19 mouse cellular contexts compared by ENCODE assay signal in the genomic region with DNA sequence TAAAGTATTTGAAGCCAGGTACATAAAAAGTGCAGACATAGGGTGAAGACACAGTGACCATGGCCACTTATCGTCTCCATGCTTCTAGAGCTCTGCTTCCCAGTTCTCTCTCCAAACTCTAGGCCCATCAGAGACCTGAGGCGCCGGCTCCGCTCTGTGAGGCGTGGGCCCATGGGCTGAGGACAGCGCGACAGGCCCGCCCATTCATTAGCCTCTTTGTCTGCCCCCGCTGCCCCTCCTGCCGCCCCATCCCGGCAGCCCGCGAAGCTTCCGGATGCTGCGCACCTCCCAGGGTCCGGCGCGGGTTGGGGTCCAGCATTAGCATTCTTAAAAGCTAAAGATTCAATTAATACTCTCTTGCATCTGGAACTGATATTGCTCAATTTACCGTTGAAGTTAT. TPM values are rescaled to one million over a fixed set of nuclear protein-coding genes. Genes with fewer than 3 reads are reported as not detected.
A peak's percentile ranks its signal among the peaks of the same experiment; 100 is the strongest.
DNase-seq lines count a peak whose midpoint lies in the region; ATAC-seq and TF ChIP-seq lines count a peak whose summit lies in the region.
"Had no signal": no experiment of that assay in that cellular context is flagged by ENCODE, and none has a peak within 500 bp of the region (broad histone marks: within the 10 kb centered on the region; RNA-seq: fewer than 3 reads in every experiment).

No protein-coding gene starts in this region.

- peak overlapping the region; percentile 43 for H3K4me2 ChIP-seq in hindbrain, embryonic 12.5 days (replicated peaks)
- peak overlapping the region; percentile 35; the same call in 1 of the 2 replicates for H3K4me2 ChIP-seq in midbrain, embryonic 15.5 days
- H3K4me2 ChIP-seq: limb, embryonic 15.5 days; lung, embryonic 15.5 days had no signal

- WGBS in hindbrain, embryonic 12.5 days: 56% methylated on average over 19 of the region's 19 CpGs
- 42% methylated on average over 19 of the region's 19 CpGs for WGBS in midbrain, embryonic 15.5 days

- no peak for TF ChIP-seq CTCF in brain, embryonic 14.5 days (IDR thresholded peaks at IDR 0.05; ENCODE audit: borderline replicate concordance, extremely low read depth, insufficient read depth, insufficient read length)

- no peaks in the 10 kb centered on the region for H3K9me3 ChIP-seq in hindbrain, embryonic 12.5 days (replicated peaks)
- no peaks in the 10 kb centered on the region for H3K9me3 ChIP-seq in midbrain, embryonic 15.5 days
- H3K9me3 ChIP-seq: limb, embryonic 15.5 days; lung, embryonic 15.5 days had no signal

- peak; percentile 1 for DNase-seq in brain, embryonic 14.5 days (ENCODE audit: low read depth)
- DNase-seq in embryo, embryonic 11 days: peak; percentile 14
- no peak for DNase-seq in ovary, postnatal 36 days (ENCODE audit: low spot score)
- DNase-seq in gastrocnemius, postnatal 25 days: no peak
- DNase-seq in layer of hippocampus, adult 11-12 months (ENCODE audit: low spot score): no peak
- DNase-seq: cerebellum, adult 9-10 months had no signal

- no peak overlapping the region for H3K9ac ChIP-seq in hindbrain, embryonic 12.5 days
- no peak overlapping the region for H3K9ac ChIP-seq in midbrain, embryonic 15.5 days
- H3K9ac ChIP-seq: limb, embryonic 15.5 days; lung, embryonic 15.5 days had no signal

- no peak overlapping the region for H3K27ac ChIP-seq in hindbrain, embryonic 12.5 days
- no peak overlapping the region for H3K27ac ChIP-seq in midbrain, embryonic 15.5 days
- H3K27ac ChIP-seq: kidney, postnatal 0 days; limb, embryonic 15.5 days; lung, embryonic 15.5 days had no signal

- H3K36me3 ChIP-seq in hindbrain, embryonic 12.5 days: no peaks in the 10 kb centered on the region
- H3K36me3 ChIP-seq in midbrain, embryonic 15.5 days (replicated peaks): no peaks in the 10 kb centered on the region
- H3K36me3 ChIP-seq: limb, embryonic 15.5 days; lung, embryonic 15.5 days had no signal

- no peak for TF ChIP-seq POLR2A in brain, embryonic 14.5 days (IDR thresholded peaks at IDR 0.05; ENCODE audit: borderline replicate concordance, extremely low read depth, insufficient read depth, insufficient read length, poor library complexity, severe bottlenecking)

- no peaks in the 10 kb centered on the region for H3K4me1 ChIP-seq in hindbrain, embryonic 12.5 days
- no peaks in the 10 kb centered on the region for H3K4me1 ChIP-seq in midbrain, embryonic 15.5 days
- H3K4me1 ChIP-seq: limb, embryonic 15.5 days; lung, embryonic 15.5 days; megakaryocyte, embryonic 14.5 days had no signal

- ATAC-seq in hindbrain, embryonic 12.5 days (ENCODE audit: low FRiP score): no peak
- no peak for ATAC-seq in midbrain, embryonic 15.5 days (replicated peaks)
- ATAC-seq: Patski had no signal

- no peak overlapping the region for H3K4me3 ChIP-seq in hindbrain, embryonic 12.5 days
- no peak overlapping the region for H3K4me3 ChIP-seq in midbrain, embryonic 15.5 days
- H3K4me3 ChIP-seq: limb, embryonic 15.5 days; lung, embryonic 15.5 days; megakaryocyte, embryonic 14.5 days had no signal

- no peaks in the 10 kb centered on the region for H3K27me3 ChIP-seq in hindbrain, embryonic 12.5 days
- H3K27me3 ChIP-seq in midbrain, embryonic 15.5 days (replicated peaks): no peaks in the 10 kb centered on the region
- H3K27me3 ChIP-seq: CH12.LX; limb, embryonic 15.5 days; lung, embryonic 15.5 days; megakaryocyte, embryonic 14.5 days; Patski had no signal

RNA-seq across cellular contexts. Expression of a gene that starts 11.0 kb away (rescaled TPM):
- polyA plus RNA-seq in brain, embryonic 14.5 days (2012; rRNA removed): not detected in 2 replicates
- polyA plus RNA-seq in hindbrain, embryonic 12.5 days (2016; fragmentation: Nextera tagmentation; extraction: Ambion mirVana): not detected in 2 replicates
- not detected in 2 replicates for polyA plus RNA-seq in midbrain, embryonic 15.5 days (2015; fragmentation: Nextera tagmentation; extraction: Ambion mirVana)
- not detected for total RNA-seq in gastrocnemius, postnatal 25 days (2021)
- total RNA-seq: adrenal gland, adult 18-20 months; CH12.LX; gastrocnemius, adult 18-20 months; hematopoietic stem cell, adult 5-6 weeks; layer of hippocampus, postnatal 14 days had no signal
- polyA plus RNA-seq: limb, embryonic 15.5 days; lung, embryonic 15.5 days; Patski; stomach, embryonic 14.5 days had no signal

RNA-seq across cellular contexts. Expression of a gene that starts 15.2 kb away (rescaled TPM):
- 0.72 and 1.1 TPM in 2 replicates for polyA plus RNA-seq in brain, embryonic 14.5 days (2012; rRNA removed)
- polyA plus RNA-seq in hindbrain, embryonic 12.5 days (2016; fragmentation: Nextera tagmentation; extraction: Ambion mirVana): 2.7 and 3.3 TPM in 2 replicates
- polyA plus RNA-seq in midbrain, embryonic 15.5 days (2015; fragmentation: Nextera tagmentation; extraction: Ambion mirVana): 1.1 TPM in 1 of 2 replicates, not detected in the other
- not detected for total RNA-seq in gastrocnemius, postnatal 25 days (2021)
- total RNA-seq: adrenal gland, adult 18-20 months; CH12.LX; gastrocnemius, adult 18-20 months; layer of hippocampus, postnatal 14 days had no signal
- polyA plus RNA-seq: Patski had no signal

RNA-seq across cellular contexts. Expression of a gene that starts 22.0 kb away (rescaled TPM):
- not detected in 2 replicates for polyA plus RNA-seq in brain, embryonic 14.5 days (2012; rRNA removed)
- polyA plus RNA-seq in hindbrain, embryonic 12.5 days (2016; fragmentation: Nextera tagmentation; extraction: Ambion mirVana): not detected in 2 replicates
- not detected in 2 replicates for polyA plus RNA-seq in midbrain, embryonic 15.5 days (2015; fragmentation: Nextera tagmentation; extraction: Ambion mirVana)
- not detected for total RNA-seq in gastrocnemius, postnatal 25 days (2021)
- total RNA-seq: gastrocnemius, adult 18-20 months; hematopoietic stem cell, adult 5-6 weeks; layer of hippocampus, postnatal 14 days had no signal
- polyA plus RNA-seq: Patski; stomach, embryonic 14.5 days had no signal

RNA-seq across cellular contexts. Expression of a gene that starts 42.6 kb away (rescaled TPM):
- 0.92 and 1.1 TPM in 2 replicates for polyA plus RNA-seq in brain, embryonic 14.5 days (2012; rRNA removed)
- polyA plus RNA-seq in hindbrain, embryonic 12.5 days (2016; fragmentation: Nextera tagmentation; extraction: Ambion mirVana): 0.66 TPM in 1 of 2 replicates, not detected in the other
- polyA plus RNA-seq in midbrain, embryonic 15.5 days (2015; fragmentation: Nextera tagmentation; extraction: Ambion mirVana): not detected in 2 replicates
- not detected for total RNA-seq in gastrocnemius, postnatal 25 days (2021)
- total RNA-seq: adrenal gland, adult 18-20 months; CH12.LX; gastrocnemius, adult 18-20 months; hematopoietic stem cell, adult 5-6 weeks; layer of hippocampus, postnatal 14 days had no signal
- polyA plus RNA-seq: Patski had no signal

Comparison
In these comparisons a context has a peak if more than half of its experiments do, and no peak if none do; other contexts are left out.
1. DNase-seq: peak in brain, embryonic 14.5 days (single experiment) and embryo, embryonic 11 days (single experiment); none in ovary, postnatal 36 days (single experiment), gastrocnemius, postnatal 25 days (single experiment) and layer of hippocampus, adult 11-12 months (single experiment).